Mouse (Mus musculus) lung, embryonic 14.5 days (tissue): ENCODE data around the gene Dusp23. TPM values are rescaled to one million over a fixed set of nuclear protein-coding genes. Genes with fewer than 3 reads are reported as not detected.

ENCODE experiments used
- ATAC-seq: fragments of 200-750 bp; cut with Nextera tagmentation; 2 replicates; pipeline ENCODE4 v1.8.0; 2017; ENCODE audit warnings: mild to moderate bottlenecking, moderate TSS enrichment, moderate library complexity; ENCODE audit not compliant: insufficient read depth
- DNase-seq: peaks from one replicate; pipeline ENCODE4 v3.0.0-alpha.2; 2015
- H3K27ac ChIP-seq: fragments of 300-500 bp; sonication (generic); 2 replicates; pipeline ENCODE4 v1.5.1; 2014; ENCODE audit warnings: low read depth, mild to moderate bottlenecking, moderate library complexity
- H3K27me3 ChIP-seq: fragments of 300-500 bp; sonication (generic); 2 replicates; pipeline ENCODE4 v1.6.1; 2014; ENCODE audit warnings: low read length, control low read depth; ENCODE audit not compliant: insufficient read depth
- H3K36me3 ChIP-seq: fragments of 300-500 bp; sonication (generic); 2 replicates; pipeline ENCODE4 v1.6.1; 2014; ENCODE audit warnings: control low read depth; ENCODE audit not compliant: insufficient read depth
- H3K4me1 ChIP-seq: fragments of 300-500 bp; sonication (generic); 2 replicates; pipeline ENCODE4 v1.6.1; 2014; ENCODE audit warnings: antibody characterized with exemption, control low read depth; ENCODE audit not compliant: insufficient read depth
- H3K4me2 ChIP-seq: fragments of 300-500 bp; sonication (generic); 2 replicates; pipeline ENCODE4 v1.6.1; 2014; ENCODE audit warnings: mild to moderate bottlenecking
- H3K4me3 ChIP-seq: fragments of 300-500 bp; sonication (generic); 2 replicates; pipeline ENCODE4 v1.5.1; 2014; ENCODE audit warnings: low read depth, low read length
- H3K9ac ChIP-seq: fragments of 300-500 bp; sonication (generic); 2 replicates; pipeline ENCODE4 v1.6.1; 2014
- H3K9me3 ChIP-seq: fragments of 300-500 bp; sonication (generic); 2 replicates; pipeline ENCODE4 v1.6.1; 2016; ENCODE audit warnings: low read depth, low read length, control low read depth
- CTCF ChIP-seq: IDR thresholded peaks from 2 replicates; pipeline ENCODE4 v1.5.1; 2016; ENCODE audit warnings: antibody characterized with exemption, low read depth
- WGBS: fragments of 180-500 bp; shearing (Covaris S2); extraction: QIAGEN DNeasy Blood & Tissue Kit; methylation state at CpG from one replicate; pipeline ENCODE4 v1.1.7; 2014; 5-methylcytosine and 5-hydroxymethylcytosine counted together
- polyA plus RNA-seq: library from polyadenylated mRNA; unstranded; fragments of >200 nt; fragmentation: Nextera tagmentation; extraction: Ambion mirVana; gene quantifications from 2 replicates; pipeline ENCODE4 v1.2.1, GENCODE M21; 2014

Gene Dusp23
- polyA plus RNA-seq, 1 experiment from 2014 or later: 10.7 TPM

- TF ChIP-seq CTCF: no peak
- Histone ChIP-seq H3K4me1 (no peaks in the 10 kb centered on the region), H3K4me3 (no peak overlapping the region), H3K27me3 (no peaks in the 10 kb centered on the region), H3K4me2 (no peak overlapping the region), H3K36me3 (no peaks in the 10 kb centered on the region), H3K9ac (no peak overlapping the region), H3K9me3 (no peaks in the 10 kb centered on the region), H3K27ac (no peak overlapping the region)
- WGBS: 63% methylated on average over 5 of the region's 5 CpGs
- DNase-seq (no peak), ATAC-seq (no peak)
Observed at GRCm38 (mm10) chr1:172623599-172623998, 9.2 kb downstream of the Dusp23 start.

- Histone ChIP-seq H3K9ac (no peak overlapping the region), H3K4me3 (no peak overlapping the region), H3K27me3 (0 out of 2 replicates have a peak, but pooled peaks cover 5% of the 10 kb centered on the region), H3K27ac (no peak overlapping the region), H3K36me3 (no peaks in the 10 kb centered on the region), H3K9me3 (no peaks in the 10 kb centered on the region), H3K4me2 (no peak overlapping the region), H3K4me1 (peaks cover 6% of the 10 kb centered on the region; the same call in 1 of the 2 replicates)
- 15% methylated on average over 7 of the region's 7 CpGs for WGBS
- TF ChIP-seq CTCF: peak; percentile 85
- ATAC-seq (0 out of 2 replicates have a peak, but pooled peaks have one; percentile 36), DNase-seq (peak; percentile 69)
Observed at GRCm38 (mm10) chr1:172619235-172619634, 13.5 kb downstream of the Dusp23 start.

GRCm38 (mm10) chr1:172618141-172618540 lies 14.6 kb downstream of the Dusp23 start:
- 73% methylated on average over 4 of the region's 4 CpGs for WGBS
- Histone ChIP-seq H3K4me3 (no peak overlapping the region), H3K36me3 (no peaks in the 10 kb centered on the region), H3K9ac (no peak overlapping the region), H3K4me1 (peaks cover 6% of the 10 kb centered on the region; the same call in 1 of the 2 replicates), H3K27ac (no peak overlapping the region), H3K4me2 (no peak overlapping the region), H3K27me3 (0 out of 2 replicates have a peak, but pooled peaks cover 5% of the 10 kb centered on the region), H3K9me3 (no peaks in the 10 kb centered on the region)
- ATAC-seq (no peak), DNase-seq (no peak)
- no peak for TF ChIP-seq CTCF

DNA sequence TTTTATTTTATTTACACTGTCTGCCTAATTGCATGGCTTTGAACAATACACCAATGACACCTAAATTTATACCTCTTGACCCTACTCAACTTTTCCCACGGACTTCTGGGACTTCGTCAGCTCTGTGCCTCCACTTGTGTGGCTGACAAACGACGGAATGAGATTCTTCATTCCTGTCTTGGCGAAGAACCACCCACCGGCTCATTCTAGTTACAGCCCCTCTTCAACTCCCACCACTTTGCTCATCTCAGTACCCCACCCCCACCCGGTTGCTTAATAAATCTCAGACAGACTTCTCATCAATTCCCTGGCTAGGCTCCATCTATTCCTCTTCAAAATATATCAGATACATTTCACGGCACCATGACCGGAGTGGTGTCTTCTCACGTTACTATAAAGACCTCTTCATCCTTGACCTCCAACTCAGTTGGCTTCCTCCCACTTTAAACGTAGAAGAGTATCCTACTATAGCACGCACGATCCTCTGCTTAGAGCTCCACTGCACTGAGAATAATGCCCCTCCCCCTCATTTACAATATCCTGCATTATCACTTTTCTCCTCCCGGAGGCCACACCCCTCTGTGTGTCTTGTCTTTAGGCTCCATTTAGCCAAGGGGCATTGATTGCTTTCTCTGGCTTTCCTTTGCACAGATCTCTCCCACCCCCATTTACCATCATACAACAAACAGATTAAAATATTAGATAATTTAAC lies 15.2 kb downstream of the Dusp23 start:
- Histone ChIP-seq H3K4me2 (peak overlapping the region; percentile 63), H3K4me1 (peaks cover 6% of the 10 kb centered on the region; the same call in 1 of the 2 replicates), H3K27ac (no peak overlapping the region), H3K27me3 (0 out of 2 replicates have a peak, but pooled peaks cover 5% of the 10 kb centered on the region), H3K4me3 (peak overlapping the region; percentile 27; the same call in 1 of the 2 replicates), H3K9me3 (no peaks in the 10 kb centered on the region), H3K36me3 (no peaks in the 10 kb centered on the region), H3K9ac (no peak overlapping the region)
- WGBS: 20% methylated on average over 14 of the region's 14 CpGs
- ATAC-seq: 0 out of 2 replicates have a peak, but pooled peaks have one; percentile 19
- no peak for TF ChIP-seq CTCF
- no peak for DNase-seq

DNA sequence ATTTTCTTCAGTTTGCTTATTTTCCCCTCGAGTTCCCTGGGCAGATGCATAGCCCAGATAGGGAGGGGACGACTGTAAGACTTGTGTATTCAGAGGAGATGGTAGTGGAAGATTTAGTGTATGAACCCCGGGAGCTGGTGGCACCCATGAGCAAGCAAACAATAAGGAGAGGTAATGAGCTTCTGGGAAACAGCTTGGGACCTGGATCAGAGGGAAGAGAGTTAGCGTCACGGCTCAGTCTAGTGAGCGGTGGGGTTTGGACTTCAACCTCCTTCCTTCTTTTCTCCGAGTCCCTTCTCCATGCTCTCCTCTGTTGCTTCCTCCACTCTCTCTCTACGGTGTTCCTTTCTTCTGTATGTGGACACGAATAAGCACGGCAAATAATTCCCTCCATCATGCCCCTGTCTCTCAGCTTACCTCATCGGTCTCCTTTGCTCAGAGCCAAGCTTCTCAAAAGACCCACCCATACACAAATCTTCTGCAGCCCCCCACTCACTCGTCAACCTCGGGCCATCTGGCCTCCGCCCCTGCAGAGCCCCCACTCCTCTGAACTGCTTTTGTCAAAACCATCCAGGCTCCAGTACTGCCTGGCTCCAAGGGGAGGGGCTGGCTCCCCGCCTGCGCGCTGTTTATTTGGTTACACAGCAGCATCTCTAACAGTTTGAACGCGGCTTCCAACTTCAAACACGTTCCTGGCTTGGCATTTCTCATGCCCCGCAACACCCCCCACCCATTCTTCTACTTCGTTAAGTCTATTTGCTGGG lies 16.0 kb downstream of the Dusp23 start:
- Histone ChIP-seq H3K4me1 (peaks cover 6% of the 10 kb centered on the region; the same call in 1 of the 2 replicates), H3K27me3 (0 out of 2 replicates have a peak, but pooled peaks cover 5% of the 10 kb centered on the region), H3K27ac (no peak overlapping the region), H3K9ac (peak overlapping the region; percentile 5), H3K4me2 (peak overlapping the region; percentile 63), H3K9me3 (no peaks in the 10 kb centered on the region), H3K4me3 (peak overlapping the region; percentile 27), H3K36me3 (no peaks in the 10 kb centered on the region)
- 8% methylated on average over 22 of the region's 22 CpGs for WGBS
- DNase-seq (peak; percentile 37), ATAC-seq (peak; percentile 56; the same call in 1 of the 2 replicates)
- no peak for TF ChIP-seq CTCF

DNA sequence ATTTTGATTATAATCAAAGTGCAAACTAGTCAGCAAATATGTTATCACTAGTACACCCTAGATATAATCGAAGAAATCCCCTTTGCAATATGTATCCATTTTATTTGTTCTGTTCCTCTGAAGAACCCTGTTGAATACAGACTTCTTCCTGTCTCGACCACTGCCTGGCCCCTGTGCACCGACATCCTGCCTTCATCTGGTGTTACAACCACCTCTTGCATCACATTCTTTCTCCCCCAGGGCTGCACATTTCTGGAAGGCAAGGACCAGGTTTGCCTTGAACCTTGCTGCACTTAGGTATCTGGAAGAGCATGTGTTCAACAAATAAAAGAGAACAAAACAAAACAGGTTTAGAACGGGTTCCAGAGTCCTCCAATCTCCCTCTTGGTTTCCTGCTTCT lies 17.4 kb downstream of the Dusp23 start:
- ATAC-seq: no peak
- H3K4me3 ChIP-seq: no peak overlapping the region
- WGBS: 46% methylated on average over 4 of the region's 4 CpGs
- H3K4me1 ChIP-seq: peaks cover 6% of the 10 kb centered on the region; the same call in 1 of the 2 replicates
- no peaks in the 10 kb centered on the region for H3K9me3 ChIP-seq
- DNase-seq: no peak
- H3K9ac ChIP-seq: no peak overlapping the region
- H3K4me2 ChIP-seq: no peak overlapping the region
- 0 out of 2 replicates have a peak, but pooled peaks cover 5% of the 10 kb centered on the region for H3K27me3 ChIP-seq
- no peaks in the 10 kb centered on the region for H3K36me3 ChIP-seq
- TF ChIP-seq CTCF: no peak
- no peak overlapping the region for H3K27ac ChIP-seq

DNA sequence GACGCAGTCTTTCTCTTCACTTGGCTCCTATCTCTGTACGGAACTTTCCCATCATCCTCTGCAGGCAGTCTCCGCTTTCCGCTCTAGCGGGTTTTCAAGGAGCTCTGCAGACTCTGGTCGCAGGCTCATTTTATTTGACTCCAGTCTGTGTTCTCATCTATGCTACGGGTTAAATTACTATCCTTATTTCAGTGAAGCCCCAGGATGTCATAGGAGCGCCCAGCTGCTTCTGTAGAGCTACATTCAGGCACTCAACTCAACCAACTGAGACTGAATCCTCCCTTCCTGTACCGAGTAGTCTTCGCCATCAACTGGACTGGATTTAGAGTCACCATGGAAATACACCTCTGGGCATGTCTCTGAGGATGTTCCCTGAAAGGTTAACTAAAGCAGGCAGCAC lies 18.1 kb downstream of the Dusp23 start:
- Histone ChIP-seq H3K27me3 (0 out of 2 replicates have a peak, but pooled peaks cover 5% of the 10 kb centered on the region), H3K36me3 (no peaks in the 10 kb centered on the region), H3K4me3 (no peak overlapping the region), H3K4me1 (peaks cover 6% of the 10 kb centered on the region; the same call in 1 of the 2 replicates), H3K9ac (no peak overlapping the region), H3K4me2 (no peak overlapping the region), H3K27ac (no peak overlapping the region), H3K9me3 (no peaks in the 10 kb centered on the region)
- no peak for TF ChIP-seq CTCF
- ATAC-seq: no peak
- no peak for DNase-seq
- WGBS: 82% methylated on average over 10 of the region's 10 CpGs
